In genomic region chr7:92842254-92842653, GRCm38 (mm10) we compare ENCODE assay signal across 24 mouse cellular contexts. TPM values are rescaled to one million over a fixed set of nuclear protein-coding genes. Genes with fewer than 3 reads are reported as not detected.
DNase-seq lines count a peak whose midpoint lies in the region; ATAC-seq and TF ChIP-seq lines count a peak whose summit lies in the region.
"Had no signal": no experiment of that assay in that cellular context is flagged by ENCODE, and none has a peak within 500 bp of the region (broad histone marks: within the 10 kb centered on the region; RNA-seq: fewer than 3 reads in every experiment).

No protein-coding gene starts in this region.

- 41% methylated on average over 2 of the region's 2 CpGs for WGBS in intestine, embryonic 14.5 days
- WGBS in intestine, postnatal 0 days = 56% methylated on average over 2 of the region's 2 CpGs
- 54% methylated on average over 2 of the region's 2 CpGs for WGBS in intestine, embryonic 15.5 days
- 39% methylated on average over 2 of the region's 2 CpGs for WGBS in stomach, embryonic 15.5 days
- 83% methylated on average over 2 of the region's 2 CpGs for WGBS in kidney, adult 2 months

- no peak overlapping the region for H3K27ac ChIP-seq in intestine, embryonic 14.5 days (ENCODE audit: low read depth)
- no peak overlapping the region for H3K27ac ChIP-seq in intestine, postnatal 0 days (ENCODE audit: low read depth, low read length)
- H3K27ac ChIP-seq in intestine, embryonic 15.5 days = no peak overlapping the region
- peak overlapping the region; percentile 26; the same call in 1 of the 2 replicates for H3K27ac ChIP-seq in stomach, embryonic 15.5 days
- H3K27ac ChIP-seq in kidney, adult 2 months (ENCODE audit: insufficient read depth, low read depth, low read length) = no peak overlapping the region
- H3K27ac ChIP-seq: embryonic facial prominence, embryonic 10.5 days; embryonic facial prominence, embryonic 12.5 days; forebrain, embryonic 13.5 days; forebrain, embryonic 15.5 days had no signal

- H3K9me3 ChIP-seq in intestine, embryonic 14.5 days (ENCODE audit: control insufficient read depth, low read length) = no peaks in the 10 kb centered on the region
- no peaks in the 10 kb centered on the region for H3K9me3 ChIP-seq in intestine, postnatal 0 days (ENCODE audit: control insufficient read depth)
- no peaks in the 10 kb centered on the region for H3K9me3 ChIP-seq in intestine, embryonic 15.5 days
- H3K9me3 ChIP-seq in stomach, embryonic 15.5 days = no peaks in the 10 kb centered on the region
- H3K9me3 ChIP-seq: embryonic facial prominence, embryonic 10.5 days; embryonic facial prominence, embryonic 12.5 days; forebrain, embryonic 13.5 days; forebrain, embryonic 15.5 days; G1E had no signal

- no peak overlapping the region for H3K4me3 ChIP-seq in intestine, embryonic 14.5 days (ENCODE audit: low read depth, low read length)
- no peak overlapping the region for H3K4me3 ChIP-seq in intestine, postnatal 0 days (ENCODE audit: low read depth, low read length)
- H3K4me3 ChIP-seq in intestine, embryonic 15.5 days (replicated peaks) = no peak overlapping the region
- H3K4me3 ChIP-seq in stomach, embryonic 15.5 days (replicated peaks) = no peak overlapping the region
- H3K4me3 ChIP-seq in kidney, adult 2 months (ENCODE audit: insufficient read depth, low read depth, low read length) = no peak overlapping the region
- H3K4me3 ChIP-seq: embryonic facial prominence, embryonic 10.5 days; embryonic facial prominence, embryonic 12.5 days; forebrain, embryonic 13.5 days; forebrain, embryonic 15.5 days had no signal

- no peak for TF ChIP-seq CTCF in intestine, postnatal 0 days (IDR thresholded peaks at IDR 0.05; ENCODE audit: low read depth)
- TF ChIP-seq CTCF in kidney, adult 2 months (conservative IDR thresholded peaks at IDR 0.05; ENCODE audit: insufficient read depth, insufficient read length, low read depth, low read length) = no peak

- H3K9ac ChIP-seq in intestine, embryonic 14.5 days (ENCODE audit: low read length) = no peak overlapping the region
- no peak overlapping the region for H3K9ac ChIP-seq in intestine, postnatal 0 days (ENCODE audit: low read depth, low read length)
- H3K9ac ChIP-seq in intestine, embryonic 15.5 days = no peak overlapping the region
- H3K9ac ChIP-seq in stomach, embryonic 15.5 days = no peak overlapping the region
- H3K9ac ChIP-seq: embryonic facial prominence, embryonic 12.5 days; forebrain, embryonic 13.5 days; forebrain, embryonic 15.5 days had no signal

- peak; percentile 47; the same call in 1 of the 2 replicates for ATAC-seq in intestine, embryonic 14.5 days (replicated peaks; ENCODE audit: low FRiP score, low TSS enrichment, low read depth)
- ATAC-seq in intestine, postnatal 0 days = no peak
- peak; percentile 68 for ATAC-seq in intestine, embryonic 15.5 days
- ATAC-seq in stomach, embryonic 15.5 days (ENCODE audit: insufficient read depth, low FRiP score, low read depth) = no peak
- ATAC-seq: activated CD4-positive, CD25-positive, alpha-beta regulatory T cell, adult 4 months; CD4-positive, CD25-positive, alpha-beta regulatory T cell, adult 4 months; forebrain, embryonic 13.5 days; forebrain, embryonic 15.5 days; Patski had no signal

- DNase-seq in intestine, embryonic 14.5 days (ENCODE audit: low spot score) = no peak
- no peak for DNase-seq in kidney, adult 2 months
- no peak for DNase-seq in spleen, adult 12 weeks (ENCODE audit: low spot score)
- DNase-seq: adrenal gland, adult 8-10 months; adrenal gland, postnatal 14 days; adrenal gland, postnatal 36 days; B cell, adult 2 months; cerebellum, adult 11-12 months; cerebellum, adult 2 months; cerebellum, adult 9-10 months; cerebellum, postnatal 10 days; cerebellum, postnatal 25 days had no signal

- H3K4me1 ChIP-seq in intestine, embryonic 14.5 days (replicated peaks; ENCODE audit: control insufficient read depth, insufficient read depth, low read length) = no peaks in the 10 kb centered on the region
- H3K4me1 ChIP-seq in intestine, postnatal 0 days (replicated peaks; ENCODE audit: control insufficient read depth, insufficient read depth, low read length) = no peaks in the 10 kb centered on the region
- H3K4me1 ChIP-seq in intestine, embryonic 15.5 days (replicated peaks) = no peaks in the 10 kb centered on the region
- H3K4me1 ChIP-seq in stomach, embryonic 15.5 days = no peaks in the 10 kb centered on the region
- H3K4me1 ChIP-seq in kidney, adult 2 months (ENCODE audit: control insufficient read depth, insufficient read depth, low read length) = no peaks in the 10 kb centered on the region
- H3K4me1 ChIP-seq: embryonic facial prominence, embryonic 10.5 days; embryonic facial prominence, embryonic 12.5 days; forebrain, embryonic 13.5 days; forebrain, embryonic 15.5 days had no signal

- H3K4me2 ChIP-seq in intestine, embryonic 14.5 days (ENCODE audit: low read length) = no peak overlapping the region
- H3K4me2 ChIP-seq in intestine, postnatal 0 days (replicated peaks; ENCODE audit: low read depth) = no peak overlapping the region
- H3K4me2 ChIP-seq in intestine, embryonic 15.5 days (replicated peaks) = no peak overlapping the region
- H3K4me2 ChIP-seq in stomach, embryonic 15.5 days = no peak overlapping the region
- H3K4me2 ChIP-seq: embryonic facial prominence, embryonic 12.5 days; forebrain, embryonic 13.5 days; forebrain, embryonic 15.5 days had no signal

- no peaks in the 10 kb centered on the region for H3K27me3 ChIP-seq in intestine, embryonic 14.5 days (replicated peaks; ENCODE audit: control insufficient read depth, insufficient read depth, low read length)
- H3K27me3 ChIP-seq in intestine, postnatal 0 days (replicated peaks; ENCODE audit: control insufficient read depth, insufficient read depth, low read length) = no peaks in the 10 kb centered on the region
- no peaks in the 10 kb centered on the region for H3K27me3 ChIP-seq in intestine, embryonic 15.5 days (replicated peaks)
- no peaks in the 10 kb centered on the region for H3K27me3 ChIP-seq in stomach, embryonic 15.5 days (replicated peaks)
- H3K27me3 ChIP-seq in kidney, adult 2 months (replicated peaks; ENCODE audit: control insufficient read depth, insufficient read depth, low read length) = no peaks in the 10 kb centered on the region
- H3K27me3 ChIP-seq: CH12.LX; embryonic facial prominence, embryonic 12.5 days; forebrain, embryonic 13.5 days; forebrain, embryonic 15.5 days; Patski had no signal

- TF ChIP-seq POLR2A in kidney, adult 2 months (IDR thresholded peaks at IDR 0.05; ENCODE audit: low read depth, low read length) = no peak

- H3K36me3 ChIP-seq in intestine, embryonic 14.5 days (ENCODE audit: control insufficient read depth, insufficient read depth, low read length) = 0 out of 2 replicates have a peak, but pooled peaks cover 2% of the 10 kb centered on the region
- no peaks in the 10 kb centered on the region for H3K36me3 ChIP-seq in intestine, postnatal 0 days (ENCODE audit: control insufficient read depth, insufficient read depth)
- no peaks in the 10 kb centered on the region for H3K36me3 ChIP-seq in intestine, embryonic 15.5 days
- H3K36me3 ChIP-seq in stomach, embryonic 15.5 days = no peaks in the 10 kb centered on the region
- no peaks in the 10 kb centered on the region for H3K36me3 ChIP-seq in kidney, adult 2 months (ENCODE audit: control insufficient read depth, insufficient read depth, low read length)
- H3K36me3 ChIP-seq: embryonic facial prominence, embryonic 10.5 days; embryonic facial prominence, embryonic 12.5 days; forebrain, embryonic 15.5 days; G1E had no signal

RNA-seq across cellular contexts. Expression of gene Ddias, which starts 31.8 kb away (rescaled TPM):
- 12.7 and 14.5 TPM in 2 replicates for polyA plus RNA-seq in intestine, embryonic 14.5 days (2014; fragmentation: Nextera tagmentation; extraction: Ambion mirVana)
- 2.6 and 2.8 TPM in 2 replicates for polyA plus RNA-seq in intestine, postnatal 0 days (2015; fragmentation: Nextera tagmentation; extraction: Ambion mirVana)
- 9.4 and 12.1 TPM in 2 replicates for polyA plus RNA-seq in intestine, embryonic 15.5 days (2015; fragmentation: Nextera tagmentation; extraction: Ambion mirVana)
- polyA plus RNA-seq in stomach, embryonic 15.5 days (2015; fragmentation: Nextera tagmentation; extraction: Ambion mirVana) = 11.0 and 11.4 TPM in 2 replicates
- 0.06 and 0.08 TPM in 2 replicates for polyA plus RNA-seq in kidney, adult 2 months (2012; rRNA removed)

RNA-seq across cellular contexts. Expression of gene Prcp, which starts 32.0 kb away (rescaled TPM):
- 20.5 and 23.6 TPM in 2 replicates for polyA plus RNA-seq in intestine, embryonic 14.5 days (2014; fragmentation: Nextera tagmentation; extraction: Ambion mirVana)
- 25.4 and 26.9 TPM in 2 replicates for polyA plus RNA-seq in intestine, postnatal 0 days (2015; fragmentation: Nextera tagmentation; extraction: Ambion mirVana)
- 22.3 and 22.7 TPM in 2 replicates for polyA plus RNA-seq in intestine, embryonic 15.5 days (2015; fragmentation: Nextera tagmentation; extraction: Ambion mirVana)
- 23.9 and 24.7 TPM in 2 replicates for polyA plus RNA-seq in stomach, embryonic 15.5 days (2015; fragmentation: Nextera tagmentation; extraction: Ambion mirVana)
- 37.2 TPM in 2 replicates for polyA plus RNA-seq in kidney, adult 2 months (2012; rRNA removed)

Comparison
In these comparisons a context has a peak if more than half of its experiments do, and no peak if none do; other contexts are left out.
1. ATAC-seq: peak in intestine, embryonic 14.5 days (single experiment) and intestine, embryonic 15.5 days (single experiment); none in intestine, postnatal 0 days (single experiment) and stomach, embryonic 15.5 days (single experiment).